Mouse (Mus musculus) frontal cortex, postnatal 14 days (tissue): ENCODE data around the gene Rhov.
A peak's percentile ranks its signal among the peaks of the same experiment; 100 is the strongest.

Experiments
- DNase-seq, 2 experiments: peaks; one replicate each; pipeline ENCODE4 v3.0.0; 2022; ENCODE audit warnings: low spot score in 2 of 2

Gene Rhov

DNA sequence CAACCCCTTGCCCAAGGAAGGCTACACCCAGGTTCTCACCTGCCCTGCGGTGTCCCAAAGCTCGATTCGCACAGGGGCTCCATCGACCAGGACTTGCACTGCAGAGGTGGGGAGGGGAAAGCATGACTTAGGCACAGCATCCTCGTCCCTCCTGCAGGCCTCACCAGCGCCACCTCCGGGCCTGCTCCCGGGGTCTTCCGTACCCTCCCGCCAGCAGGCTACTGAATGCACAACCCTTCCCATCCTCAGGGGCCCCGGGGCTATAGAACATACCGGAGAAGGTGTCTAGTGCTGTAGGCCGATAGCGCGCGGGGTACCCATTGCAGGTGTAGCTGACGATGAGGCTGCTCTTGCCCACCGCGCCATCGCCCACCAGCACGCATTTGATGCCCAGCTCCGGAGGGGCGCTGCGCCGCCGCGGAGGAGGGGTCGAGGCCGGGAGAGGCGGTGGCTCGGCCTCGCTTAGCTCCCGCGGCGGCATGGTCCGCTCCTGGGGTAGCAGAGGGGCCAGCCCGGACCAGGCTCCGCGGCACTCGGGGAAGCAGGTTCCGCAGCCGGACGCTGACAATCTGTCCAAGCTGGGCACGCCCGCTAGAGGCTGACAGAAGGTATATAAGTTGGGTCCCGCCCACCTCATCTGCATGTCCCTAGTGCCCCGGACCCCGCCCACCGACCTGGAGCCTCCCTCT, at the start of gene Rhov:
Rhov (minus strand) TSS at position 630 of the 689 bp plus-strand sequence.
- DNase-seq, result peak in 1 of 2 experiments; percentile 45

GRCm38 (mm10) chr2:119320571-119320970, 49.5 kb upstream of the Rhov start:
- no peak for DNase-seq

- no peak for DNase-seq
Measured at GRCm38 (mm10) chr2:119318043-119318710, 47.1 kb upstream of the Rhov start.

DNA sequence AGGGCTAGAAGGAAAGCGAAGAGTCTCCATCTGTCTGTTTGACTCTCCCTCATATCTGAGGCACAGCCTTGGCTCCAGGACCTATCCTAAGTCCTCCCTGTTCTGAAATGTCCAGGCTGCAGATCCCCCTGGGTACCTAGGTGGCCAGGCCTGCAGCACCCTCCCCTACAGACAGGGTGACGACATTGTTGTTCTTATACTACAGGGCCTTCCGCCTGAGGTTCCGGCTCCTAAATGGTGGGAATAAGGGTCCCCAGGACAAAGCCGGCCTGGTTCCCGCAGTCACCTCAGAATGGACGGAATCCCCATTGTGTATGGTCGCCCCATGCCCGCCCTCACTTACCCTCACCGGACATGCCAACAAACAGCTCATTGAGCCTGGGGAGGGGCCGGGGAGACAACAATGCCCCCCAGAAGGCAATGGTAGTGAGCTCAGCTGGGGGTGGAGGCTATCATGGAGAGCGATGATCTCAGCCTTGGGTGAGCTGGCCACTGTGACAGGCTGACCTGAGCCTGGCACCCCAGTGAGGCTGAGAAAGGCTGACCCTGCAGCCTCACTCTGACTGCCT, 43.8 kb upstream of the Rhov start:
- DNase-seq, result no peak

GRCm38 (mm10) chr2:119313780-119314479, 42.9 kb upstream of the Rhov start:
- no peak for DNase-seq

DNA sequence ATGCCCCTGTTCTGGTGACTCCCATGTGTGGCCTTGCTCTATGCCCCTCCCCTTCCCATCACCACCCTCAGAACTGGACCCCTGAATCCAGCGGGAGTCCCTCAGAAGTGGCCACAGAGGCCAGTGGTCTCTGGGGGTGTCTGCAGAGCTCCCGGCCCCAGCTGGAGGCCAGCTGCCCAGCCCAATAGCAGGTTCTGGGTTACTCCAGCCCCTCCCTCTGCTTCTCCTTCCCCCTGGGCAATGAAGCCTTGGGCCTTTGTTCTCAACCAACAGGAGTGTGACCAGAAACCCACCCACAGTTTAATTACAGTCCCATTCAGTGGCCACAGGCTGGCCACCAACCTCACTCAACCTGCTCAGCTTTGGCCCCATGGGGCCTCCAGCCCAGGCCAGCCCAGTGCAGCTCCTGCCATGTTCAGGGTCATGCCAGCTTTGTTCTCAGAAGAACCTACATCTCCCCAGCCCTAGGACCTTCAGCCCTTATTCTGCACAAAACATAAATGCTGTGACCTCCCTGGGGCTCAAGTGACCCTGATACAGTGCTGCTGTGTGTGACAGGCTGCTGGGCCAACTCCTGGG, 41.4 kb upstream of the Rhov start:
- DNase-seq, result no peak

DNA sequence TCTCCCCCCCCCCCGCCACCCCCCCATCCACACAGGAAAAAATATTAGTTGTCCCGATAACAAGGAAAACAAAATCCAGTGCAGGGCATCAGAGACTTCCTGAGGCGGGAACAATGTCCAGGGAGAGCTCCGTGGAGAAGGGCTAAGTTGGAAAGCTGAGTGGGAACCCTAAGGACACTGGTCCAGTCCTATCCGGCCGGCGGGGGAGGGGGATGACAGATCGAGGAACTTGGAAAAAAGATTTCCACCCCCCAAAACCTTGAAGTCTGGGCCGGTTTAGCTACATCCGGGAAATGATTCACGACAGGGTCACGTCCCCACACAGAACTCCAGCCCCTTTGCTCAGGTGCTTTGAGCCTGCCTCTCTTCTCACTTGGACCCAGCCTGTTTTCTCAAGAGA, 40.5 kb upstream of the Rhov start:
- DNase-seq, result no peak

DNA sequence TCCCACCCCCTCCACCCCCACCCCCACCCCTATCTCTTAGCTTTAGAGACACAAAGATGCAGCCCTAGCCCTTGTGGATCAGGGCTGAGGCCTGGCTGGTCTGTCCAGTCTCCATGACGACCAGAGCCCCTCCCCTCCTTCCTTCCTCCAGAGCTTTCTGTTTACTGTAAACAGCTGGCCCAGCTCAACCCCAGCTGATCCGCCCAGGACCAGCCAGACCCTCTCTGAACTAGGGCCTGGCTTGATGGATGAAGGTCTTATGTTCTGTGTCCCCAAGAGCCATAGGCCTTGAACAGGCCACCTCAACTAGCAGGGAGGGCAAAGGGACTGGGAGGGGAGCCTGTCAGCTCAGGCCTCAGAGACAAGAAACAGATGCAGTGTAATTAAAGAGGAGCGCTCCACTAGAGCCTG, 33.7 kb upstream of the Rhov start:
- DNase-seq, result no peak

GRCm38 (mm10) chr2:119304391-119304790, 33.3 kb upstream of the Rhov start:
- no peak for DNase-seq

- DNase-seq, result no peak
Measured at GRCm38 (mm10) chr2:119302876-119303275, 31.8 kb upstream of the Rhov start.

DNA sequence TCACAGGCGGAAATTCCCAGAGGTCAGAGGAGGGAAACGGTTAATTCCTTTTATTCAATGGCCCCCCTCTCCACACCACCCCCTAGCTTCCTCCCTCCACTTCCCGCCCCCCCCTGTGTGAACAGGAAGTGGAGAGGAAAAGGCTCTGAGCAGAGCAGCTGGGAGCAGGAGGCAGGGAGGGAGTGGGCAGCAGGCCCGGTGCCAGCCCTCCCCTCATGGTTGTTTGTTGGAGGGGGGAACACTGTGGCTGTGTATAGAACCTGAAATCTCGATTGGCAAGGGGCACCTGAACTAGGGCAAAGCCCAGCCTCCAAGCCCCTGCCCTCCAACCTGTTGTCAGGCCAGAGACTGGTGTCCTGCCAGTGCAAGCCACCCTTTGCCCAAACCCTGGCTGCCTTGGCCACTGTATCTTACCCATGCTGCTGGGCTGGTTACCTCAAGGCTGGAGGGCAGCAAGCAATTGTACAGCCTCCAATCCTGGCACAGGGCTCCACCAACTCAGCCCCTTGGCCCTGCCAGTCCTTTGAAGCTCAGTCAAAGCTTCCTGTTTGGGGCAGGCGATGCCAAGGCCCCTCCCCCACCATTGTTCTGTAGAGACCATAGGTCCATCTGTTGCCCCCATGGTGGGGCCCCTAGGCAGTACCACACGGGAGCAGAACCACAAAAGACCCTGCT, 29.9 kb upstream of the Rhov start:
- DNase-seq, result no peak

GRCm38 (mm10) chr2:119299981-119300818, 29.1 kb upstream of the Rhov start:
- no peak for DNase-seq

GRCm38 (mm10) chr2:119298839-119299238, 27.8 kb upstream of the Rhov start:
- DNase-seq, result no peak

DNA sequence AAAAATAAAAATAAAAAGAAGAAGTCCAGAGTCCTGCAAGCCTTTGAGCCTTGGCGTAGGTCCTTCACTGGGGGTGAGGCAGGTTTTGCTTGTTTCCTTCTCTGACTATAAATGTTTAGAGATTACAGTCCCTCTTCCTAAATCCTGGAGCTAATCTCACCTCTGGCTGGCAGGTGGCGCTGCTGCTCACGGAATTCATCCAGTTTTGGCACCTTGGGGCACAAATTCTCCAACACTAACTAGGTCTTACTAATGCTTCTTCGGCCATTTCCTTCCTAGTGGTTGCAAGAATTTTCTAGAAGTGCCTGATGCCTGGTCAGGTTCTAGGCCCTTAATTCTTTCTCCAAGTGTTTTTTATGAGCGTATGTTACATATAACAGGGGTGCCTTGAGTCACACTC, 27.3 kb upstream of the Rhov start:
- DNase-seq, result peak in 1 of 2 experiments; percentile 55

DNA sequence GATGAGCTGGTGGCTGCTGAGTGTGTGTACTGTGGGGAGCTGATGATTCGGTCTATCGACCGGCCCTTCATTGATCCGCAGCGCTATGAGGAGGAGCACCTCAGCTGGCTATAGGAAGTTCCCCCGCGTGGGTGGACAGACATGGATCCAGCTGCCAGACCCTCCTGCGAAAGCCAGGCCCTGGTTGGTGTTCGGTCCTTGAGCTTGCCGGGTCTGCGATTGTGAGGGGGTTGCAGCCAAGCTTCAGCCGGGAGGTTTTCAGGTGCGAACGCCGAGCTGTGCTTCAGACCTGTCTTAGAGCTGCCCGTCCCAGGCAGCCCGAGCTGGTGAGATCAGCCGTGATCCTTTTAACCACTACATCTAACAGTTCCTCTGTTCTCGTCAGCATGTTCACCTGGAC, 26.4 kb upstream of the Rhov start:
- DNase-seq, result no peak

DNA sequence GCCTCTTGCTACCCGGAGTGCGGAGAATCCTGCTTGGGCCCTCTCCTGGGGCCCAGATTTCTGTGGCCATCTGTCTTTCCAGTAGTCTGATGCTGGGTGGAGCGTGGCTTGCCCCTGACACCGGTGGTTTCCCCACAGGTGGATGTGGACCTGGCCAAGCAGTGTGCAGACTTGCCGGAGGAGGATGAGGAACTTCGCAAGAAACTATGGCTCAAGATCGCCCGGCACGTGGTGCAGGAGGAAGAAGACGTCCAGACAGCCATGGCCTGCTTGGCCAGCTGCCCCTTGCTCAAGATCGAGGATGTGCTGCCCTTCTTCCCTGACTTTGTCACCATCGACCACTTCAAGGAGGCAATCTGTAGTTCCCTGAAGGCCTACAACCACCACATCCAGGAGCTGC, 25.7 kb upstream of the Rhov start:
- no peak for DNase-seq

DNA sequence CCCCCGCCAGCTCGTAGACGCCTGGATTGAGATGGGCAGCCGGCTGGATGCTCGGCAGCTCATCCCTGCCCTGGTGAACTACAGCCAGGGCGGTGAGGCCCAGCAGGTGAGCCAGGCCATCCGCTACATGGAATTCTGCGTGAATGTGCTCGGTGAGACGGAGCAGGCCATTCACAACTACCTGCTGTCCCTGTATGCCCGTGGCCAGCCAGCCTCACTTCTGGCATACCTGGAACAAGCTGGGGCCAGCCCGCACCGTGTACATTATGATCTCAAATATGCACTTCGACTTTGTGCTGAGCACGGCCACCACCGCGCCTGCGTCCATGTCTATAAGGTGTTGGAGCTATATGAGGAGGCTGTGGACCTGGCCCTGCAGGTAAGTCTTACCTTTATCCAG, 23.3 kb upstream of the Rhov start:
- no peak for DNase-seq

DNA sequence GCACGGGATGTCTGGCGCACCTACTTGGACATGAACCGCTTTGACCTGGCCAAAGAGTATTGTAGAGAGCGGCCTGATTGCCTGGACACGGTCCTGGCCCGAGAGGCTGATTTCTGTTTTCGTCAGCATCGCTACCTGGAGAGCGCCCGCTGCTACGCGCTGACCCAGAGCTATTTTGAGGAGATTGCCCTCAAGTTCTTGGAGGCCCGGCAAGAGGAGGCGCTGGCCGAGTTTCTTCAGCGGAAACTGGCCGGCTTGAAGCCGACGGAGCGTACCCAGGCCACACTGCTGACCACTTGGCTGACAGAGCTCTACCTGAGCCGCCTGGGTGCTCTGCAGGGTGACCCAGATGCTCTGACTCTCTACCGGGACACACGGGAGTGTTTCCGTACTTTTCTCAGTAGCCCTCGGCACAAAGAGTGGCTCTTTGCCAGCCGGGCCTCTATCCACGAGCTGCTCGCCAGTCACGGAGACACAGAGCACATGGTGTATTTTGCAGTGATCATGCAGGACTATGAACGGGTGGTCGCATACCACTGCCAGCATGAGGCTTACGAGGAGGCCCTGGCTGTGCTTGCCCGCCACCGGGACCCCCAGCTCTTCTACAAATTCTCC, 22.8 kb upstream of the Rhov start:
- DNase-seq, result no peak

DNA sequence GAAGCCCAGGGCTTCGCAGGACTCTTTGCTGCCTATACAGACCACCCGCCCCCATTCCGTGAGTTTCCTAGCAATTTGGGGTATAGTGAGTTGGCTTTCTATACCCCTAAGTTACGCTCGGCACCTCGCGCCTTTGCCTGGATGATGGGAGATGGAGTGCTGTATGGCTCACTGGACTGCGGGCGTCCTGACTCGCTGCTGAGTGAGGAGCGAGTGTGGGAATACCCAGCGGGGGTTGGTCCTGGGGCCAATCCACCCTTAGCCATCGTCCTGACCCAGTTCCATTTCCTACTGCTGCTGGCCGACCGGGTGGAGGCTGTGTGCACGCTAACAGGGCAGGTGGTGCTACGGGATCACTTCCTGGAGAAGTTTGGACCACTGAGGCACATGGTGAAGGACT, 22.2 kb upstream of the Rhov start:
- no peak for DNase-seq

DNA sequence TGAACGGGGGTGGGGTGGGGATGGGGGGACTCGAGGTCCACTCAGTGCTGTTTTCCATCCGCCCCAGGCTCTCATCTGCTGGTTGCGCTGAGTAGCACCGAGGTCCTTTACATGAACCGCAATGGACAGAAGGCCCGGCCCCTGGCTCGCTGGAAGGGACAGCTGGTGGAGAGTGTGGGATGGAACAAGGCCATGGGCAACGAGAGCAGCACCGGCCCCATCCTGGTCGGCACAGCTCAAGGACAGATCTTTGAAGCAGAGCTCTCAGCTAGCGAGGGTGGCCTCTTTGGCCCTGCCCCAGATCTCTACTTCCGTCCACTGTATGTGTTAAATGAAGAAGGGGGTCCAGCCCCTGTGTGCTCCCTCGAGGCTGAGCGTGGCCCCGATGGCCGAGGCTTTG, 21.8 kb upstream of the Rhov start:
- DNase-seq, result no peak
